Mouse (Mus musculus) spleen, postnatal 36 days (tissue): Measurements from ENCODE around the gene Vgf.
A peak's percentile ranks its signal among the peaks of the same experiment; 100 is the strongest.

Experiments
- DNase-seq, 2 experiments: peaks; one replicate each; pipeline ENCODE4 v3.0.0; 2022; ENCODE audit warnings: low spot score in 2 of 2, mixed read lengths in 1 of 2

Vgf gene

GRCm38 (mm10) chr5:137030416-137030810 is 4.2 kb downstream of the Vgf start:
- DNase-seq, result no peak

- DNase-seq, result no peak
Observed at GRCm38 (mm10) chr5:137031076-137032032, 5.2 kb downstream of the Vgf start.

- DNase-seq, result peak in 1 of 2 experiments; percentile 5
Observed at GRCm38 (mm10) chr5:137032033-137032421, 5.8 kb downstream of the Vgf start.

GRCm38 (mm10) chr5:137032641-137033074 is 6.5 kb downstream of the Vgf start:
- DNase-seq, result peak; percentile 79 to 82

- no peak for DNase-seq
Observed at GRCm38 (mm10) chr5:137036211-137036610, 10.0 kb downstream of the Vgf start.

- no peak for DNase-seq
Observed at GRCm38 (mm10) chr5:137039453-137039852, 13.3 kb downstream of the Vgf start.

GRCm38 (mm10) chr5:137041442-137041841 is 15.2 kb downstream of the Vgf start:
- no peak for DNase-seq

- DNase-seq, result no peak
Observed at GRCm38 (mm10) chr5:137043997-137044396, 17.8 kb downstream of the Vgf start.

- peak; percentile 91 to 92 for DNase-seq
Observed at GRCm38 (mm10) chr5:137045402-137046323, 19.5 kb downstream of the Vgf start, which contains the start of gene Ap1s1. Gene Ap1s1, minus strand, starts transcription at chr5:137046135.

- no peak for DNase-seq
Observed at GRCm38 (mm10) chr5:137046324-137046718, 20.1 kb downstream of the Vgf start.

GRCm38 (mm10) chr5:137046991-137047390 is 20.8 kb downstream of the Vgf start:
- DNase-seq, result no peak

- DNase-seq, result no peak
Observed at GRCm38 (mm10) chr5:137051125-137051524, 24.9 kb downstream of the Vgf start.

- no peak for DNase-seq
Observed at GRCm38 (mm10) chr5:137051914-137052505, 25.8 kb downstream of the Vgf start.

- no peak for DNase-seq
Observed at GRCm38 (mm10) chr5:137054299-137054698, 28.1 kb downstream of the Vgf start.

GRCm38 (mm10) chr5:137054873-137055272 is 28.7 kb downstream of the Vgf start:
- DNase-seq, result no peak

- DNase-seq, result peak in 1 of 2 experiments; percentile 16
Observed at GRCm38 (mm10) chr5:137061809-137062481, 35.8 kb downstream of the Vgf start.

- no peak for DNase-seq
Observed at GRCm38 (mm10) chr5:137062601-137063000, 36.4 kb downstream of the Vgf start.

- no peak for DNase-seq
Observed at GRCm38 (mm10) chr5:137065454-137065853, 39.3 kb downstream of the Vgf start.

GRCm38 (mm10) chr5:137065923-137066322 is 39.7 kb downstream of the Vgf start:
- no peak for DNase-seq

GRCm38 (mm10) chr5:137068711-137069110 is 42.5 kb downstream of the Vgf start:
- no peak for DNase-seq
